Mouse (Mus musculus): ENCODE data around the gene Nek7. TPM values are rescaled to one million over a fixed set of nuclear protein-coding genes. Genes with fewer than 3 reads are reported as not detected.

Nek7 gene
- polyA plus RNA-seq, 1 experiment from 2014 or later: 40.3 TPM

GRCm38 (mm10) chr1:138623870-138624269, 3.9 kb upstream of the Nek7 start:
- H3K27me3 ChIP-seq: no peaks in the 10 kb centered on the region
- no peak for ATAC-seq (ENCODE audit: insufficient number of reproducible peaks, low FRiP score, low TSS enrichment, low read depth)
- H3K4me3 ChIP-seq (replicated peaks): no peak overlapping the region
- H3K9ac ChIP-seq: no peak overlapping the region
- no peaks in the 10 kb centered on the region for H3K9me3 ChIP-seq (replicated peaks)
- no peak overlapping the region for H3K27ac ChIP-seq (replicated peaks)
- WGBS: 47% methylated on average over 1 of the region's 1 CpGs
- H3K4me2 ChIP-seq (replicated peaks): no peak overlapping the region
- no peaks in the 10 kb centered on the region for H3K36me3 ChIP-seq
- peaks cover 13% of the 10 kb centered on the region for H3K4me1 ChIP-seq

GRCm38 (mm10) chr1:138622831-138623230, 2.9 kb upstream of the Nek7 start:
- Histone ChIP-seq H3K27ac (replicated peaks) (peak overlapping the region; percentile 51), H3K4me3 (replicated peaks) (no peak overlapping the region), H3K27me3 (no peaks in the 10 kb centered on the region), H3K4me1 (peaks cover 13% of the 10 kb centered on the region), H3K9me3 (replicated peaks) (no peaks in the 10 kb centered on the region), H3K9ac (no peak overlapping the region), H3K36me3 (no peaks in the 10 kb centered on the region), H3K4me2 (replicated peaks) (no peak overlapping the region)
- 58% methylated on average over 5 of the region's 5 CpGs for WGBS
- ATAC-seq (ENCODE audit: insufficient number of reproducible peaks, low FRiP score, low TSS enrichment, low read depth): no peak

GRCm38 (mm10) chr1:138622431-138622830, 2.5 kb upstream of the Nek7 start:
- Histone ChIP-seq H3K9ac (no peak overlapping the region), H3K27me3 (no peaks in the 10 kb centered on the region), H3K36me3 (no peaks in the 10 kb centered on the region), H3K27ac (replicated peaks) (peak overlapping the region; percentile 51), H3K4me1 (peaks cover 13% of the 10 kb centered on the region), H3K4me3 (replicated peaks) (no peak overlapping the region), H3K9me3 (replicated peaks) (no peaks in the 10 kb centered on the region), H3K4me2 (replicated peaks) (no peak overlapping the region)
- 30% methylated on average over 3 of the region's 3 CpGs for WGBS
- ATAC-seq (ENCODE audit: insufficient number of reproducible peaks, low FRiP score, low TSS enrichment, low read depth): no peak

GRCm38 (mm10) chr1:138619114-138619971, 598 bp downstream of the Nek7 start:
- H3K27me3 ChIP-seq: no peaks in the 10 kb centered on the region
- H3K36me3 ChIP-seq: no peaks in the 10 kb centered on the region
- H3K9me3 ChIP-seq (replicated peaks): no peaks in the 10 kb centered on the region
- ATAC-seq (ENCODE audit: insufficient number of reproducible peaks, low FRiP score, low TSS enrichment, low read depth): peak; percentile 94
- H3K4me2 ChIP-seq (replicated peaks): peak overlapping the region; percentile 77
- peaks cover 18% of the 10 kb centered on the region for H3K4me1 ChIP-seq
- H3K4me3 ChIP-seq (replicated peaks): peak overlapping the region; percentile 96
- H3K27ac ChIP-seq (replicated peaks): peak overlapping the region; percentile 99
- WGBS: under 1% methylated on average over 82 of the region's 83 CpGs
- H3K9ac ChIP-seq: peak overlapping the region; percentile 89

- Histone ChIP-seq H3K4me1 (peaks cover 18% of the 10 kb centered on the region), H3K27me3 (no peaks in the 10 kb centered on the region), H3K4me3 (replicated peaks) (peak overlapping the region; percentile 96), H3K9ac (peak overlapping the region; percentile 16), H3K27ac (replicated peaks) (peak overlapping the region; percentile 99), H3K36me3 (no peaks in the 10 kb centered on the region), H3K9me3 (replicated peaks) (no peaks in the 10 kb centered on the region), H3K4me2 (replicated peaks) (peak overlapping the region; percentile 77)
- WGBS: under 1% methylated on average over 11 of the region's 11 CpGs
- ATAC-seq (ENCODE audit: insufficient number of reproducible peaks, low FRiP score, low TSS enrichment, low read depth): peak; percentile 88
These were observed 2.0 kb downstream of the Nek7 start for GRCm38 (mm10) chr1:138618012-138618354.

- no peak for ATAC-seq (ENCODE audit: insufficient number of reproducible peaks, low FRiP score, low TSS enrichment, low read depth)
These were observed 2.5 kb downstream of the Nek7 start for GRCm38 (mm10) chr1:138617279-138618011.

GRCm38 (mm10) chr1:138615388-138615787, 4.6 kb downstream of the Nek7 start:
- H3K9ac ChIP-seq: no peak overlapping the region
- H3K27me3 ChIP-seq: no peaks in the 10 kb centered on the region
- WGBS: 72% methylated on average over 3 of the region's 3 CpGs
- no peaks in the 10 kb centered on the region for H3K9me3 ChIP-seq (replicated peaks)
- H3K4me3 ChIP-seq (replicated peaks): no peak overlapping the region
- ATAC-seq (ENCODE audit: insufficient number of reproducible peaks, low FRiP score, low TSS enrichment, low read depth): no peak
- H3K4me1 ChIP-seq: peaks cover 10% of the 10 kb centered on the region
- no peak overlapping the region for H3K4me2 ChIP-seq (replicated peaks)
- no peaks in the 10 kb centered on the region for H3K36me3 ChIP-seq
- no peak overlapping the region for H3K27ac ChIP-seq (replicated peaks)

More at GRCm38 (mm10) chr1:138617279-138618011, 2.5 kb downstream of the Nek7 start:
- peak overlapping the region; percentile 16; the same call in 1 of the 2 replicates for H3K9ac ChIP-seq
- H3K36me3 ChIP-seq: no peaks in the 10 kb centered on the region
- peaks cover 18% of the 10 kb centered on the region for H3K4me1 ChIP-seq
- H3K9me3 ChIP-seq (replicated peaks): no peaks in the 10 kb centered on the region
- WGBS: 11% methylated on average over 17 of the region's 17 CpGs
- peak overlapping the region; percentile 77 for H3K4me2 ChIP-seq (replicated peaks)
- H3K27me3 ChIP-seq: no peaks in the 10 kb centered on the region
- H3K27ac ChIP-seq (replicated peaks): peak overlapping the region; percentile 99
- peak overlapping the region; percentile 96 for H3K4me3 ChIP-seq (replicated peaks)

- H3K4me2 ChIP-seq (replicated peaks): no peak overlapping the region
- H3K27me3 ChIP-seq: no peaks in the 10 kb centered on the region
- WGBS: 68% methylated on average over 6 of the region's 6 CpGs
- ATAC-seq (ENCODE audit: insufficient number of reproducible peaks, low FRiP score, low TSS enrichment, low read depth): no peak
- H3K9ac ChIP-seq: no peak overlapping the region
- H3K4me1 ChIP-seq: 0 out of 2 replicates have a peak, but pooled peaks cover 5% of the 10 kb centered on the region
- no peaks in the 10 kb centered on the region for H3K9me3 ChIP-seq (replicated peaks)
- H3K27ac ChIP-seq (replicated peaks): no peak overlapping the region
- no peaks in the 10 kb centered on the region for H3K36me3 ChIP-seq
- H3K4me3 ChIP-seq (replicated peaks): no peak overlapping the region
These were observed 5.2 kb downstream of the Nek7 start for GRCm38 (mm10) chr1:138614552-138615287.

- no peaks in the 10 kb centered on the region for H3K9me3 ChIP-seq (replicated peaks)
- no peak overlapping the region for H3K9ac ChIP-seq
- H3K27ac ChIP-seq (replicated peaks): no peak overlapping the region
- WGBS: 84% methylated on average over 1 of the region's 1 CpGs
- H3K36me3 ChIP-seq: no peaks in the 10 kb centered on the region
- H3K4me2 ChIP-seq (replicated peaks): no peak overlapping the region
- H3K27me3 ChIP-seq: no peaks in the 10 kb centered on the region
- no peak overlapping the region for H3K4me3 ChIP-seq (replicated peaks)
- ATAC-seq (ENCODE audit: insufficient number of reproducible peaks, low FRiP score, low TSS enrichment, low read depth): no peak
- 0 out of 2 replicates have a peak, but pooled peaks cover 3% of the 10 kb centered on the region for H3K4me1 ChIP-seq
These were observed 7.8 kb downstream of the Nek7 start for GRCm38 (mm10) chr1:138612177-138612576.

- Histone ChIP-seq H3K27ac (replicated peaks) (no peak overlapping the region), H3K27me3 (no peaks in the 10 kb centered on the region), H3K4me2 (replicated peaks) (no peak overlapping the region), H3K9ac (no peak overlapping the region), H3K9me3 (replicated peaks) (no peaks in the 10 kb centered on the region), H3K36me3 (no peaks in the 10 kb centered on the region), H3K4me1 (no peaks in the 10 kb centered on the region), H3K4me3 (replicated peaks) (no peak overlapping the region)
- no peak for ATAC-seq (ENCODE audit: insufficient number of reproducible peaks, low FRiP score, low TSS enrichment, low read depth)
- 83% methylated on average over 12 of the region's 12 CpGs for WGBS
These were observed 10.8 kb downstream of the Nek7 start for GRCm38 (mm10) chr1:138609176-138609575.

GRCm38 (mm10) chr1:138608336-138608735, 11.6 kb downstream of the Nek7 start:
- WGBS: 95% methylated on average over 7 of the region's 7 CpGs
- no peaks in the 10 kb centered on the region for H3K36me3 ChIP-seq
- ATAC-seq (ENCODE audit: insufficient number of reproducible peaks, low FRiP score, low TSS enrichment, low read depth): no peak
- no peak overlapping the region for H3K4me3 ChIP-seq (replicated peaks)
- no peak overlapping the region for H3K4me2 ChIP-seq (replicated peaks)
- H3K27ac ChIP-seq (replicated peaks): no peak overlapping the region
- H3K4me1 ChIP-seq: no peaks in the 10 kb centered on the region
- no peaks in the 10 kb centered on the region for H3K27me3 ChIP-seq
- H3K9me3 ChIP-seq (replicated peaks): no peaks in the 10 kb centered on the region
- no peak overlapping the region for H3K9ac ChIP-seq

All from embryonic facial prominence, embryonic 15.5 days (tissue).